Mouse (Mus musculus) lung, postnatal 25 days (tissue): Measurements from ENCODE around the gene Anxa8.
A peak's percentile ranks its signal among the peaks of the same experiment; 100 is the strongest.

Source experiments
- DNase-seq: peaks from one replicate; pipeline ENCODE4 v3.0.0; 2022; ENCODE audit warnings: low spot score

Anxa8 gene

DNA sequence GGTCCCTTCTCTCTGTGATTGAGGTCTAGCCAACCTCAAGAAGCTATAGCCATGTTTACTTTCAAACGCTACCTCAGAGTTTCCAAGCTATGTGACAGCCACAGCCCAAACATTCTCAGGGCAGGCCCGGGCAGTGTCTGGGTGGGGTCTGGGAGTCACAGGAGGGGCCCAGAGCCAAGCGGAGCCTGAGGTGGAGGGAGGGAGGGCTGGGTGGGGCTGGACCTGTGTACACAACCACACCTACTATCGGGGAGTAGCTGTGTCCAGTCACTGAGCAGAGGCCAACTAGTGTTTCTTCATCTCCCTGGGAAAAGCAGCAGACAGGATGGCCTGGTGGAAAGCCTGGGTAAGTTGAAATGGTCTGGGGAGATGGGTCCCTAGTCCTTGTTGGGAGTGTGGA, at the start of gene Anxa8:
Anxa8 (plus strand) TSS at position 251 of the 400 bp plus-strand sequence.
- DNase-seq: peak; percentile 53

DNA sequence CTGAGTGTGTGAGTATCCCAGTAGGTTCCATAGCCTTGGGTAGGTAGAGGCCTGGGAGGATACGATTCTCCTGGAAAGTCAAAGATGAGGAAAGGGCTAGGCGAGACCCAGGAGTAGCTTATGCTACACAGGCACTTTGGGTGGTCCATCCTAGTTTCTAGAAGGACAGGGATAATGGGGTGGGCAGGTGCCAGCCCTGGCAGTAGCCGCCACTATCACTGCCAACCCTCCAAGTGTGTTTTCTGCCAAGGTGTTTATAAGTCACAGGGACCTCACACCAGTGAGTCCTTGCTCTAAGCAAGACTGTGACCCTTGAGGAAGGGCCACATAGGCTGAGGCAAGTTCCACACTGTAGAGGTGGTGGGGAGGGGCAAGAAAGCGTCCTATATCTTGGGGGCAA, 44.5 kb upstream of the Anxa8 start:
- DNase-seq: no peak

DNA sequence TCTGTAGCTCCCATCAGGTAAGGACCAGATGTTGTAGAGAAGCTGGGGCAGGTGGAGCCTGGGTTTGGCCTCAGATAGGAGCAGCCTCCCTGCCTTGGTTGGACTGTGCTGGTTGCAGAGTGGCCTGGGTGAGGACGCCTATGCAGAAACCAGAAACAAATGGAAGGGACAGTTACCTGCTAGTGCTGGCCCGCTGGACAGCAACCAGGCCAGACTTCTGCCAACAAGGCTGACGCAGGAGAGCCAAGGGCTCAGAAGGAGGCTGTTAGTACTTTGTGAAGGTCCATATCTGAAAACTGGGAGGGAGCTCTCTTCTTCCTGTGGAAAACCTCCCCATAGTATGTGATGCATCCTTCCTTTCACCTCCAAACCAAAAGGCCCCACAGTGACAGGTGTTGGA, 42.4 kb upstream of the Anxa8 start:
- DNase-seq: no peak

DNA sequence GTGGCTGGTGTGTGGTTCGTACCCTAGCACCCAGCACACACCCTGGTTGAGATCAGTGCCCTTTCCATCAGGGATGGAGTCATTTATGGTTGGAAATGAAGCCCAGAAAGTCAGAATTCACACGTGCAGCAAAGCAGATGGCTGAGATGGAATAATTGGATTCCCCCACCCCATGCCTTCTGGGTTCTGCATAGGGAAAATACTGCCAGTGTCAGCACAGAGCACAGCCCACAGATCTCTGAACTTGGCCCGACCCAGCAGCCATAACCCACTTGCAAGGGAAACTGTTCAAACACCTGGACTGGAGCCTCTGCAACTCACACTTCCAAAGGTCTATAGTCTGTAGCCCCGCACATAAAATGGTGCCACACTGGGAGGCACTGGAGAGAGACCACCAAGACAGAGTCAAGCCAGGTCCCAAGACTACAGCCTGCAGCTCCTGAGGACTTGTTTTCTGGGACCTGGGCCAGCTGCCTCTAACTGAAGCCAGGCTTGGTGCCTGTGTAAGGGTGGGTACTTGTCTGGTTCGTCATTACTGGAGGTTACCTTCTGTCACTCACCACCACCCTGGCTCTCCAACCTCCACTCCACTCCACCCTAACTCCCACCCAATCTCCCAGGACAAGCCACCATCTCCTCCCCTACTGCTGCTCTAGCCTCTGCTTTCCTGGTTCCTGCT, 35.5 kb upstream of the Anxa8 start:
- no peak for DNase-seq

DNA sequence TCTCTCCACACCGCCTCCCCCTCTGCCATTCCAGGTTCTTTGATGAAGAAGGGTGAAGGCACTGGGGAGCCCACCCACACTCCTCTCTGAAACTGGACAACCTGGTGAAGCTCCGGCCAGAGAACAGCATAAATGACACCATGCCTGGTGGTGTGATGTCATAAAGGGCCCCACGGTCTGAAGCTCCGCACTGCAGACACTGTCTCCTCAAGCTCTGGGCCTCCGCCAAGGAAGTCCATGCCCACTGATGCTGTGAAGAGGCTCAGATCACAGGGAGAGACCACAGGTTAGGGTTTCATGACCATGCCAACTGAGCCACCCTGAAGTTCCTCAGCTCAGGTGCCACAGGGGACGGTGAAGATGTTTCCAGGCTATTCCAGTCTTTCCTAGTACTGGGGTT, 33.3 kb upstream of the Anxa8 start, which contains the start of gene Antxrl:
Antxrl (plus strand) TSS at position 192 of the 400 bp plus-strand sequence.
- no peak for DNase-seq

DNA sequence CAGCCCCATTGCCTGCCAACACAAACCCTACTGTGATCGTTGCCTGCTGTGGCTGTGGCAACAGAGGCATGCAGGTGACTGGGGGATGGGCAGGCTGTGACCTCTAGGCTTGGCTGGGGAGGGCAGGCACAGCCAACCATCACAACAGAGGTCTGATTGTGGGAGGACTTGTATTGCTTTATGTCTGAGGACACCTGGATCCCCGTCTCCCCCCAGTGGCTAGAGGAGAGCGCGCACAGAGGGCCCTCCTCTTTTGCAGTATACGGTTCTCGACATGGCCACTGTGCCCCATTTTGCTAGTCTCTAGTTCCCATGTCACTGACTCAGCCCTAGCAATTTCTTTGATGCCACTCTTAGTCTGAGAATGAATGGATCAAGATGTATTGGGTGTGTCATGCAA, 14.1 kb upstream of the Anxa8 start:
- DNase-seq: no peak

DNA sequence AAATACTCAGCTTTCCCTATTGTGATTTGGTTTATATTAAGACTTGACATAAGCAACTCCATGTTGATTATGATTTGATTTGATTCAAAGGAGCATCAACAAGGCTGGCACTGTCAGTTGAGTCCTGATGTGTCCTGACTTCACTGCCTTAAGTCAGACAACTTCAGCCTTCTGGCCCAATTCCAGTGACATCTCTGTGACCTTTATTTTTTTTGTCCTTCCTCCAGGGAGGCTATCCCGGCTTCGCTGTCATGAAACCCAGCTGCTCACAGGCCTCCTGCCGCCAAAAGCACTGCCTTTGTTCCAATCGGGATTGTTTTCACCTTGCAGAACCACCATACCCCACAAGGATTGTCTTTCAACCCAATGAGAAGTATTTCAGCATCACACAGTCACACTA, 10.4 kb upstream of the Anxa8 start:
- DNase-seq: no peak

DNA sequence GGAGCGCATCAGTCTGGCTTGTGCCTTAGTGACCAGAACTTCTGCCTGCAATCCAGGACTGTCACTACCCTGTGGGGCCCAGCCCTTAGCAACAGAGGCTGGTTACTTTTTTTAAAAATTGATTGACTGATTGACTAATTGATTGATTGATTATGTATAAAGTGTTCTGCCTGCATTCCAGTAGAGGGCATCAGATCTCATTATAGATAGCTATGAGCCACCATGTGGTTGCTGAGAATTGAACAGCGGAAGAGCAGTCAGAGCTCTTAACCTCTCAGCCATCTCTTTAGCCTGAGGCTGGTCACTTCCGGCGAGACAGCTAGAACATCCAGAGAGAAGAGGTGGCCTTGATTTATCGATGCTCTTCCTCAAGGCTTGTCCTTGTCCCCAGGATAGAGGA, 8.6 kb upstream of the Anxa8 start:
- no peak for DNase-seq

DNA sequence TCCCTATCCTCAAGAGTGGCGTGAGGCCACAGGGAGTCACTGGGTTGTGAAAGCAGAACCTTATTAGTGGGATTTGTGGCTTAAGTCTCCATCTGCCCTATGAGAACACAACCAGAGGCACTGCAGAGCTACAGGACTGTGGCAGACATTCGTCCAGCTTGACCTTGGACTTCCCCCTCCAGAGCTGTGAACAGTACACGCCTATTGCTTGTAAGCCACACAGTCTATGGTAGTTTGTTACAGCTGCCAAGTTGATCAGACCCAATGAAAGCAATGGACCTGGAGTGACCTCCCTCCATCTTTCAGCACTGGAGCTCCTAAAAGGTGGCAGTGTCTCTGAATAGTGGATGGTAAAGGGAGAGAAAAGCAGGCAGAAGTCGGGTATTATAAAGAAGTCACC, 7.5 kb upstream of the Anxa8 start:
- no peak for DNase-seq

DNA sequence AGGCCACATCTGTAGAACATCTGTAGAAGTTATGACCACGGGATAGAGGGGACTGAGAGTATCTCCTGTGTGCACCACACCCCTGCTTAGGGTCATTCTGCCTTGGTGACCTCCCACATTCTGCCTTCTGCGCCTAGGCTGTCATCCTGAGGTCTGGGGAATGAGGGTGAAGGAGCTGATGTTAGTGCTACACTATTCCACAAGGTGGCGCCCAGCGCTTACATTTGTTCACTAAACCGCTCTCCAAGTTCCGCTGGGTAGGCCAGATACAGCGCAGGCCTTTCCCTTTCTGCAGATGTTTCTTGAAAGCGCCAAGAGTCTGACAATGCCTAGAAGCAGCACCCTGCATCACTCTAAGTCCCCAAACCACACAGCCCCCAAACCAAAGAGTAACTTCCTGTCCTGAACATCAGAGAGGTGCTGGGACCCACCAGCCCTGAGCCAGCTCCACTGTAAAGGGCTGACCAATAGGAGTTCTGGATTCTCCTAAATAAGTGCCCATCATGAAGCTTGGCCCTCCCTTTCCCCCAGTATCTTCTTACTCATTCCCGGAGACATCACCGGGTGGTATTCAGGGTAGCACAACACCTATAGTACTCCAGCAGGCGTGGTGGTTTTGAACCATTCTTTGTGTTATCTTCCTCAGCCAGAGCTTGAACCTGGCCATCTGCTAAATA, 5.3 kb upstream of the Anxa8 start:
- DNase-seq: peak; percentile 57

DNA sequence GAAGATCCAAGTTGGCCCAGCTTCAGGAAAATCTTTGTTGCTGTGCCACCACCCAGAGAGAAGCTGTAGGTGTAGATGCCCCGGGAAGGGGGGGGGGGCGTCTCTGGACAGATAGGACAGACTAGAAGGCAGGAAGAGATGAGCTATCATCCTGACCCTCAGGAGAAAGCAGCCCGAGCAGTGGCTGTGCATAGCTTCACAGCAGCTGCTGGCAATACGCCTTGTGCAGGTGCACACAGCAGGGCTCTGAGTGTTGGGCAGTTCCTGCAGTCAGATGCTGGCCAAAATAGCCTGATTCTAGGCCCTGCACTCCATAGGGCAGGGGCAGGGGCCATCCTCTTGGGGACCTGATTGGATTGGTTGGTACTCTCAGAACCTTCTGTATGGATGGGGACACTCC, 1.0 kb downstream of the Anxa8 start:
- no peak for DNase-seq

DNA sequence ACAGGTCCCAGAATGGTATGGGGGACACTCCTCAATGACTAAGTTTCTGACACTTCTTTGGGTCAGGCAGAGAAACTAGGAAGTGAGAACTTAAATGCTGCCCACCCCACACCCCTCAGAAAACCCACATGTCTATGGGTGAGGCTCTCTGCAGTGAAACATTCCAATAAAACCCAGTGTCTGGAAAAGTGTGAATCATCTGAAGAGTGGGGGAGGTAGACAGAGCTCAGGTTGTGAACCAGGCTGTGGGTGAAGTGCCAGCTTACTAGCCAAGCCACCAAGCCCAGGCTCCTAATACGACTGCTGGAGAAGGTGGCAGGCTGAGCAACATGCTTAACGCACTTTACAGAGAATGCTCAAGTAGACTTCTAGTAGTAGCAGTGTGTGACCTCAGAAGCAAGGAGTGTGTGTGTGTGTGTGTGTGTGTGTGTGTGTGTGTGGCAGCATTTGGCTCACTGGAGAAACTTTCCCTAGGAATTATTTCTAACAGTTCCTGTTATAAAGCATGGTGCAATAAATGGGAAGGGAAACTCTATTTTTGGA, 2.1 kb downstream of the Anxa8 start:
- no peak for DNase-seq

DNA sequence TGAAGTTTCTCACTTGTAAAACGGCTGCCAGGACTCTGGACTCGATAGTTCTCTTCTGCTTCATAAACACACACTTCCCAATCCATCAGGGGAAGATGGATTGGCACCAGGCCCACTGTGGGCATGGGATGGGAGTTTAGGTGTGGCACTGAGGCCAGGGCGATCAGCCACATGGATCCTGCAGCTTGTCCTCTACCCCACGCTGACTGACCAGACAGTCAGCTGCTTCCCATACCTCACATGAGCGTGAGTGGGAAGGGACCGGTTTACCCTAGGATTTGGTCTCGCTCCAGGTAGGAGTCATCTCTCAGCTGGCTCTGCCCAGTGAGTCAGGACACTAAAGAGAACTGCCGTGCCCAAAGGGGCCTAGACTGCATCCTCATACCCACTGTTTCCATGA, 4.0 kb downstream of the Anxa8 start:
- no peak for DNase-seq

DNA sequence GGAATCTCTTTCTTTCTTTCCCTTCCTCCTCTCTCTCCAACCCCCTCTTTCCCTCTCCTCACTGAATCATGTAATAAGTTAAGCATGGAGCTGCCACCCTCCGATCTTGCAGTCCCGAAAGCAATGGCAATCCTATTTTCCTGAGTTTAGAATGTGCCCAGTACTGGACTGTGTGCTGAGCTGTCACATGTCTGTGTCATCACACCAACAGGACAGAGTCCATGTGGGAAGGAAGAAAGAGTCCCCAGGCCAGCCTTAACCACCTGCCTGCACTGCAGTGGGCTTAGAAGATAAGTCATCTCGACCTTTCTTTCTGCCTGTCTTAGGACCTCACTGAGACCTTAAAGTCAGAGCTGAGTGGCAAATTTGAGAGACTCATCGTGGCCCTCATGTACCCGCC, 5.7 kb downstream of the Anxa8 start:
- DNase-seq: no peak

DNA sequence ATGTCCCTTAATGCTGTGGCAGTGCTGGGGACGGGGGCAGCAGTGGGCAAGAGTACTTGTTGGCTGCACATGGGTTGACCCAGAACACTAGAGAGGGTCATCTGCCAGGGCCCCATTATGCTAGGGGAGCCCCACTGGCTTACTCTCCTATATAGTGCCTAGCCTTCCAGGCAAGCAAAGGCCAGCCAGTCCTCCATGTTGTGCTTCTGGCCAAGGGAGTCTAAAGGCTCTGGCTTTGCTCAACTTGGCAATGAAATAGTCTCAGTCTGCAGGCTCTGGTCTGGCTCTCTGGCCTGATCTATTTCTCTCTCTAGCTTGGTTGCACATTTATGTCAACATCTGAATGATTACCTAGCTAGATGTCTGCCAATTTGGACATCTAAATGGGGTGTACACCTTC, 7.1 kb downstream of the Anxa8 start:
- no peak for DNase-seq

DNA sequence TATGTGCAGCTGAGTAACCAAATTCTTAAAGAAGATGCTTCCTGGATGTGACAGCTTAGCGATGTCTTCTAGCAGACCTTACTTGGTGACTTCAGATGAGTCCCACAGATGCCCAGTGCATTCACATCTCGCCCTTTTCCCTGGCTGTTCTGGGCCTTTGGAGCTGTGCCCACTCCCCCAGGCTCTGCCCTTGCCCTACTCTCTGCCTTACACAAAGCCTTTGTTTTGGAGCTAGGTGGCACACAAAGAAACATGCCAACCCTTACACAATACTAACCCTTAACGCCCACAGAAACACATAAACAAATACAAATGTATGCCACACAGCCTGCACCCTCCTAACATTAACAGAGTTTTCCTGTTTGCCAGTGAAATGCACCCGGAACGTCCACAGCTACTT, 10.4 kb downstream of the Anxa8 start:
- no peak for DNase-seq

DNA sequence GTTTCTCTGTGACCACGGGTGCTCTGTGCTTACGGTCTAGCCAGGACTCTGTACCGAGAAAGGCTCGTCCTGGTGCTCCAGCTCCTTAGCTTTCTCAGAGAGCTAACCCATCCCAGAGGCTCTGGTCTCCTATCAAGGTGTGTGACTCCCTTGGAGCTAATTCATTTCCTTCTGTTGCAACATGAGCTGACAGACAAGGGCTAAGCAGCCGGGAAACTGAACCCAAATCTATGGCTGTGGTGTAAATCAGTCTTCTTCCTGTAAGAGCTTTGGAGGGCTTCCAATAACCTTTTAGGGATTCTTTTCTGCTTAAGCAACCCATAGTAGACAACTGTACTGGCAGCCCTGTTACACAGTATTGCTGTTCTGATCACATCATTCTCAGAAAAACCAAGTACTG, 16.8 kb downstream of the Anxa8 start, which contains the start of gene A630023A22Rik:
A630023A22Rik (minus strand) TSS at position 154 of the 400 bp plus-strand sequence.
- DNase-seq: no peak

DNA sequence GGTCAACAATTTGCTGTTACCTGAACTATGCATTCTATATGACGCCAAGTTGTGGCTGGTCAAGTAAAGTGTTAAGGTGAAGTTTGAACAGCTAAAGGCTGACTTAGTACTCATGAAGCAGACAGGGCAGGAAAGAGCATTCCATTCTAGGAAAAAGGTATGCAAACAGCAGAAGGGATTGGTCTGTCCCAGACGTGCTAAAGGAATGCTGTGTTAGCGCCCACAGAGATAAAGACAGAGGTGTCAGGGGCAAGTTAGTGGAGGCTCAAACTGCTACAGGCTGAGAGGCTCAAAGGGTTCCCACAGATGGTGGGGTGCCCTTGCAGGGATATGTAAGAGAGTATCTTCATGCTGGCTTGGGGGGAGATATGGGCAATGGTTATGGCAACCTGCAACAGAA, 18.1 kb downstream of the Anxa8 start:
- no peak for DNase-seq

DNA sequence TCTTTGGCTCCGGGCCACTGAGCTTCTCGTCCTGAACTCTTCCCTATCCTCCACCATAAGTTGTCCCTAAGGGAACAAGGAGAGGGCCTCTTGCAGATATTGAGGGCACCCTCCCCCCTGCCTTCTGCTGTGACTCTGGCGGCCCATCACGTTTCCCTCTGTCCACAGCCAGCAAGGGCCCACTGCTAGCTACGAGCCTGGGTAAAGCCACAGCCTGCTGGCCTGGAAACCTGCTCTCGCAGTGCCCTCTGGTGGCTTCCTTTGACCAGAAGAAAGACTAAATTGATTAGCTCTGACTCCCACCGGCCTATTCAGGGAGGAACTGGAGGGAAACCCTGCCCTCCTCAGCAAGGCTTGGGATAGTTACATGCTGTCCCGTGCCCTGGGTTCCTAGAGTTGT, 19.1 kb downstream of the Anxa8 start:
- DNase-seq: peak; percentile 74

DNA sequence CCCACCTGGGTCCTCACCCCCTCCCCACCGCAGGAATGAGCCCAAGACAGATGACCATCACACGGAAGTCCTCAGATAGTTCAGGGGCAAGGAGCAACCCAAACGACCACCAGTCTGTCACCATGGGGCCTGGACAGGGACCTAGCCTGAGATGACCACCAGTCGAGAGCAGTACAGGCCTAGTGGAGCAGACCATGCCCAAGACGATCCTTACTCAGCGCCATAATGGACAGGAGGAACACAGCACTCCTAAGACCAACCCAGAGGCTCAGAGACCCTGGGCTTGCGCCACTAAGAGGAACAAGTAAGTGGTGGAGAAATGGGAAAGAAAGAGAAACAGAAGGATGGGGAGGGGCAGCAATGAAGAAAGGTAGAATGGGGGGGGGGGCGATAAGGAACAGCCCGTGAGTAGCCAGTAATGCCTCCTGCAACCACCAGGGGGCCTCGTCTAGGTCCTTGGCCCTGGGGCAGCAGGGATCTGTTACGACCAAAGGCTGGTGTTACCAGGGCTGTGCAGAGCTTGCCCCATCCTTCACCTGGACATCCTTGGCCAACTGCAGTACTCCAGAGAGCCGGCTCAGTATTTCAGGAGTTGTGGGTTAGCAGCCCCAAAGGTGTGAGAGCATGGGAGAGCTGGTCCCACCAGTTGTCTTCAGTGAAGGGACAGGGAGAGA, 20.7 kb downstream of the Anxa8 start:
- DNase-seq: no peak

DNA sequence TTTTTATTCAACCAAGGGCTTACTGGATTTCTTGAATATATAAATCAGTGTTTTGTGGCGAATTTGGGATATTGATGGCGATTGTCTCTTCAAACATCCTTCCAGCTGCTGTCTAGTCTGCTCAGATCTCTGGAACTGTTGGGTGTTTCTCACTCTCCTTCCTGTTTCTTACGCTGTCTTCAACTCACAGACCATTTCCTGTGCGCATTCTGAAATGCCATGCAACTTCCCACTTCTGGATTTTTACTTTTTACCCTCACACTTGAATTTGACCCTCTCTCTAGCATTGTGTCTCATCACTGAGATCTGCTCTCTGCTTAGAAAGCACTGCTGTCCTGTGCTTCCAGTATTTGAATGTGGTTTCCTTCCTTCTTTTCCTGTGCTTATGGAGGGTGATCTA, 21.8 kb downstream of the Anxa8 start:
- no peak for DNase-seq

DNA sequence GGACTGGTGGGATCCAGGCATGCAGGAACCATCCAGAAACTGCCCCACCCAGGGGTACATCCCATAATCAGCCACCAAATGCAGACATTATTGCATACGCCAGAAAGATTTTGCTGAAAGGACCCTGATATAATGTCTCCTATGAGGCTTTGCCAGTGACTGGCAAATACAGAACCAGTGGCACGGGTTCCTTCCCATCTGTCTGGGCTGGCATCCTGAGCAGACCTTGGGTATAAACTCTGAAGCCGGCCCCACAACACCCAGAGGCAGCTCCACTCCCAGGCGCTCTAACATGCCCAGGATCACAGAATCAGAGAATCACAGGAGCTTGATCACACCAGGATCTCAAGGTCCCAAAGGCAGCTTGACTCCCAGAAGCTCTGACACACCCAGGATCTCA, 28.5 kb downstream of the Anxa8 start:
- no peak for DNase-seq
